Mouse (Mus musculus) hindbrain, postnatal 0 days (tissue): ENCODE data around the gene Clybl. TPM values are rescaled to one million over a fixed set of nuclear protein-coding genes. Genes with fewer than 3 reads are reported as not detected.

Experiments used
- ATAC-seq: fragments of 200-750 bp; cut with Nextera tagmentation; 2 replicates; pipeline ENCODE4 v1.8.0; 2017; ENCODE audit warnings: mild to moderate bottlenecking, moderate TSS enrichment, moderate library complexity
- DNase-seq: peaks from one replicate; pipeline ENCODE4 v3.0.0-alpha.2; 2015; ENCODE audit warnings: low spot score
- H3K27ac ChIP-seq: fragments of 300-500 bp; sonication (generic); 2 replicates; pipeline ENCODE4 v1.5.1; 2014; ENCODE audit warnings: mild to moderate bottlenecking
- H3K27me3 ChIP-seq: fragments of 300-500 bp; sonication (generic); 2 replicates; pipeline ENCODE4 v1.6.1; 2014; ENCODE audit warnings: low read length, mixed read lengths; ENCODE audit not compliant: insufficient read depth
- H3K36me3 ChIP-seq: fragments of 300-500 bp; sonication (generic); 2 replicates; pipeline ENCODE4 v1.6.1; 2014; ENCODE audit warnings: low read length, mixed read lengths; ENCODE audit not compliant: insufficient read depth
- H3K4me1 ChIP-seq: fragments of 300-500 bp; sonication (generic); 2 replicates; pipeline ENCODE4 v1.6.1; 2014; ENCODE audit warnings: antibody characterized with exemption, low read length, mixed read lengths; ENCODE audit not compliant: insufficient read depth
- H3K4me2 ChIP-seq: fragments of 300-500 bp; sonication (generic); 2 replicates; pipeline ENCODE4 v1.6.1; 2014; ENCODE audit warnings: low read depth, mild to moderate bottlenecking, low read length, moderate library complexity, mixed read lengths
- H3K4me3 ChIP-seq: fragments of 300-500 bp; sonication (generic); 2 replicates; pipeline ENCODE4 v1.5.1; 2014; ENCODE audit warnings: low read length
- H3K9ac ChIP-seq: fragments of 300-500 bp; sonication (generic); replicated peaks from 2 replicates; pipeline ENCODE4 v1.6.1; 2014; ENCODE audit warnings: mild to moderate bottlenecking, low read length, moderate library complexity, mixed read lengths
- H3K9me3 ChIP-seq: fragments of 300-500 bp; sonication (generic); 2 replicates; pipeline ENCODE4 v1.6.1; 2016; ENCODE audit warnings: low read length, mixed read lengths
- CTCF ChIP-seq: IDR thresholded peaks from 2 replicates; pipeline ENCODE4 v1.5.1; 2016; ENCODE audit warnings: antibody characterized with exemption, control low read depth, low read depth
- WGBS: fragments of 180-500 bp; shearing (Covaris S2); extraction: QIAGEN DNeasy Blood & Tissue Kit; methylation state at CpG from one replicate; pipeline ENCODE4 v1.1.7; 2014; 5-methylcytosine and 5-hydroxymethylcytosine counted together
- polyA plus RNA-seq: library from polyadenylated mRNA; unstranded; fragments of >200 nt; fragmentation: Nextera tagmentation; extraction: Ambion mirVana; gene quantifications from 2 replicates; pipeline ENCODE4 v1.2.1, GENCODE M21; 2015
- total RNA-seq: library from RNA; depleted of rRNA; stranded (reverse); fragments of >200 nt; gene quantifications from 2 replicates; pipeline ENCODE4 v1.2.3, GENCODE M21; 2014

The Clybl gene
- total and polyA plus RNA-seq, 2 experiments from 2014 or later, result 13.3 to 26.7 TPM

GRCm38 (mm10) chr14:122283959-122284358, 102.5 kb downstream of the Clybl start:
- H3K36me3 ChIP-seq, result no peaks in the 10 kb centered on the region
- H3K9me3 ChIP-seq, result no peaks in the 10 kb centered on the region
- WGBS, result 89% methylated on average over 5 of the region's 5 CpGs
- no peaks in the 10 kb centered on the region for H3K4me1 ChIP-seq
- no peak overlapping the region for H3K9ac ChIP-seq
- no peak overlapping the region for H3K4me2 ChIP-seq
- no peak overlapping the region for H3K4me3 ChIP-seq
- no peak for TF ChIP-seq CTCF
- ATAC-seq, result no peak
- no peak overlapping the region for H3K27ac ChIP-seq
- no peaks in the 10 kb centered on the region; the same call in 1 of the 2 replicates for H3K27me3 ChIP-seq
- DNase-seq, result no peak

GRCm38 (mm10) chr14:122296399-122296798, 114.9 kb downstream of the Clybl start:
- no peaks in the 10 kb centered on the region for H3K27me3 ChIP-seq
- DNase-seq (no peak), ATAC-seq (no peak)
- no peaks in the 10 kb centered on the region for H3K36me3 ChIP-seq
- no peak overlapping the region for H3K27ac ChIP-seq
- no peak overlapping the region for H3K9ac ChIP-seq
- no peaks in the 10 kb centered on the region for H3K9me3 ChIP-seq
- H3K4me2 ChIP-seq, result no peak overlapping the region
- WGBS, result 57% methylated on average over 4 of the region's 4 CpGs
- no peaks in the 10 kb centered on the region for H3K4me1 ChIP-seq
- no peak for TF ChIP-seq CTCF
- no peak overlapping the region for H3K4me3 ChIP-seq

GRCm38 (mm10) chr14:122296864-122297263, 115.4 kb downstream of the Clybl start:
- DNase-seq, result no peak
- H3K27ac ChIP-seq, result no peak overlapping the region
- H3K9me3 ChIP-seq, result no peaks in the 10 kb centered on the region
- ATAC-seq, result no peak
- 64% methylated on average over 2 of the region's 2 CpGs for WGBS
- TF ChIP-seq CTCF, result no peak
- no peaks in the 10 kb centered on the region for H3K36me3 ChIP-seq
- H3K4me1 ChIP-seq, result no peaks in the 10 kb centered on the region
- H3K4me3 ChIP-seq, result no peak overlapping the region
- H3K4me2 ChIP-seq, result no peak overlapping the region
- no peaks in the 10 kb centered on the region for H3K27me3 ChIP-seq
- H3K9ac ChIP-seq, result no peak overlapping the region

- Histone ChIP-seq H3K4me1 (no peaks in the 10 kb centered on the region), H3K36me3 (no peaks in the 10 kb centered on the region), H3K9me3 (no peaks in the 10 kb centered on the region), H3K4me3 (no peak overlapping the region), H3K4me2 (no peak overlapping the region), H3K27ac (no peak overlapping the region), H3K9ac (no peak overlapping the region), H3K27me3 (no peaks in the 10 kb centered on the region)
- no peak for TF ChIP-seq CTCF
- ATAC-seq, result no peak
- no peak for DNase-seq
- 53% methylated on average over 11 of the region's 11 CpGs for WGBS
Observed at GRCm38 (mm10) chr14:122297386-122298109, 116.0 kb downstream of the Clybl start.

- no peak overlapping the region for H3K4me3 ChIP-seq
- H3K27ac ChIP-seq, result no peak overlapping the region
- no peak for DNase-seq
- WGBS, result 82% methylated on average over 11 of the region's 11 CpGs
- no peaks in the 10 kb centered on the region for H3K27me3 ChIP-seq
- no peak for ATAC-seq
- TF ChIP-seq CTCF, result no peak
- H3K4me1 ChIP-seq, result 0 out of 2 replicates have a peak, but pooled peaks cover 3% of the 10 kb centered on the region
- H3K9ac ChIP-seq, result no peak overlapping the region
- H3K36me3 ChIP-seq, result no peaks in the 10 kb centered on the region
- H3K4me2 ChIP-seq, result no peak overlapping the region
- no peaks in the 10 kb centered on the region for H3K9me3 ChIP-seq
Observed at GRCm38 (mm10) chr14:122300261-122300660, 118.8 kb downstream of the Clybl start.

GRCm38 (mm10) chr14:122303821-122304220, 122.3 kb downstream of the Clybl start:
- no peaks in the 10 kb centered on the region for H3K9me3 ChIP-seq

GRCm38 (mm10) chr14:122305132-122305531, 123.6 kb downstream of the Clybl start:
- H3K27me3 ChIP-seq, result no peaks in the 10 kb centered on the region
- 0 out of 2 replicates have a peak, but pooled peaks cover 3% of the 10 kb centered on the region for H3K4me1 ChIP-seq
- H3K27ac ChIP-seq, result no peak overlapping the region
- H3K4me2 ChIP-seq, result no peak overlapping the region
- WGBS, result 41% methylated on average over 8 of the region's 8 CpGs
- H3K36me3 ChIP-seq, result no peaks in the 10 kb centered on the region
- no peak overlapping the region for H3K9ac ChIP-seq
- no peaks in the 10 kb centered on the region for H3K9me3 ChIP-seq
- ATAC-seq (no peak), DNase-seq (peak; percentile 63)
- H3K4me3 ChIP-seq, result no peak overlapping the region
- no peak for TF ChIP-seq CTCF

More at GRCm38 (mm10) chr14:122303821-122304220, 122.3 kb downstream of the Clybl start:
- H3K4me3 ChIP-seq, result no peak overlapping the region
- H3K27ac ChIP-seq, result no peak overlapping the region
- 62% methylated on average over 1 of the region's 1 CpGs for WGBS
- no peak for TF ChIP-seq CTCF
- no peak overlapping the region for H3K9ac ChIP-seq
- H3K4me1 ChIP-seq, result 0 out of 2 replicates have a peak, but pooled peaks cover 3% of the 10 kb centered on the region
- no peak for ATAC-seq
- H3K27me3 ChIP-seq, result no peaks in the 10 kb centered on the region
- H3K4me2 ChIP-seq, result no peak overlapping the region
- no peak for DNase-seq
- H3K36me3 ChIP-seq, result no peaks in the 10 kb centered on the region
